Mouse (Mus musculus) testis, adult 2 months (tissue): ENCODE data around the gene Srd5a2. TPM values are rescaled to one million over a fixed set of nuclear protein-coding genes. Genes with fewer than 3 reads are reported as not detected.
A peak's percentile ranks its signal among the peaks of the same experiment; 100 is the strongest.

Source experiments
- H3K27ac ChIP-seq: fragments of 200-500 bp; 2 replicates; pipeline ENCODE4 v1.5.1; 2012; ENCODE audit warnings: low read depth, low read length; ENCODE audit not compliant: control insufficient read depth, insufficient read depth
- H3K27me3 ChIP-seq: fragments of 200-500 bp; 2 replicates; pipeline ENCODE4 v1.6.1; 2012; ENCODE audit warnings: mild to moderate bottlenecking, low read length, moderate library complexity; ENCODE audit not compliant: control insufficient read depth, insufficient read depth
- H3K36me3 ChIP-seq: fragments of 200-500 bp; 2 replicates; pipeline ENCODE4 v1.6.1; 2012; ENCODE audit warnings: mild to moderate bottlenecking, low read length; ENCODE audit not compliant: control insufficient read depth, insufficient read depth
- H3K4me1 ChIP-seq: fragments of 200-500 bp; 2 replicates; pipeline ENCODE4 v1.6.1; 2012; ENCODE audit warnings: low read length; ENCODE audit not compliant: control insufficient read depth, insufficient read depth
- H3K4me3 ChIP-seq: fragments of 200-500 bp; 2 replicates; pipeline ENCODE4 v1.5.1; 2012; ENCODE audit warnings: low read depth, mild to moderate bottlenecking, low read length, moderate library complexity, mixed read lengths; ENCODE audit not compliant: control insufficient read depth
- CTCF ChIP-seq: fragments of 200-500 bp; IDR thresholded peaks from 2 replicates; pipeline ENCODE4 v1.5.1; 2012; ENCODE audit warnings: low read depth, mild to moderate bottlenecking, inconsistent platforms, low read length, moderate library complexity; ENCODE audit not compliant: control insufficient read depth, insufficient read depth, insufficient replicate concordance
- POLR2A ChIP-seq: fragments of 200-500 bp; IDR thresholded peaks from 2 replicates; pipeline ENCODE4 v1.6.1; 2012; ENCODE audit warnings: low read depth, mild to moderate bottlenecking, inconsistent platforms, low read length, moderate library complexity; ENCODE audit not compliant: control insufficient read depth
- polyA plus RNA-seq: library from polyadenylated mRNA; depleted of rRNA; stranded (reverse); fragments of >200 nt; gene quantifications from 2 replicates; pipeline ENCODE4 v1.2.3, GENCODE M21; 2012

Gene Srd5a2
- polyA plus RNA-seq, 1 experiment = 0.14 TPM

DNA sequence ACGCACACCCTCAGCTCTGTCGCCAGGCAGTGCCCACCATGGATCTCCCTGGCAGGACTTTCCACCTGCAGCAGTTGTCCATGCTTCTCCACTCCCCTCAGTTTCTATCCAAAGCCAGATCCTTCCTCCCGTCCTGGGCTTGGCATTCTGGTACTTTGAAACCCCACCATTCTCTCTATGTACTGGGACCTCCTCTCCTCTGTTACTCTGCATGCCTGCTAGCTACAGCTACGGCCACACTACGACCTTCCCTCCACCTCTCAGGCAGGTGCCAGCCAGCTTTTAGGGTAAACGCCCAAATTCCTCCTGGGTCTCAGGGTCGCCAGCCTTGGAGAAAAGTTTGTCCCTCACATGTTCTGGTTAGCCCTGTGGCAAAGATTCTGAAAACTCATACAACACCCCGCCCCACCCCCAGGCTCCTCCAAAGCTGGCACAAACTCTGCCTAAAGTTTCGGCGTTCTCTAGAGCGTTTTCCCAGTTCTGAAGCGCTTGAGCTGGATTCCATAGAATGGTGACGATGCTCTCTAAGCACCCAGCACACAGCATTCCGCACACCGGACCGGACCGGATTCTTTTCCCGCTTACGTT is 607 bp upstream of the Srd5a2 start:
- peaks cover 5% of the 10 kb centered on the region for H3K27me3 ChIP-seq
- H3K4me3 ChIP-seq = peak overlapping the region; percentile 69
- TF ChIP-seq POLR2A (peak; percentile 58), CTCF (no peak)
- no peak overlapping the region for H3K27ac ChIP-seq
- peaks cover 14% of the 10 kb centered on the region for H3K4me1 ChIP-seq
- no peaks in the 10 kb centered on the region for H3K36me3 ChIP-seq

GRCm38 (mm10) chr17:74043754-74044153 is 4.0 kb downstream of the Srd5a2 start:
- Histone ChIP-seq H3K4me3 (no peak overlapping the region), H3K27ac (no peak overlapping the region), H3K36me3 (no peaks in the 10 kb centered on the region), H3K27me3 (peaks cover 5% of the 10 kb centered on the region), H3K4me1 (peaks cover 14% of the 10 kb centered on the region)
- TF ChIP-seq CTCF = no peak
- TF ChIP-seq POLR2A = no peak

- peaks cover 2% of the 10 kb centered on the region; the same call in 1 of the 2 replicates for H3K4me1 ChIP-seq
- TF ChIP-seq POLR2A (no peak), CTCF (peak; percentile 100)
- H3K4me3 ChIP-seq = no peak overlapping the region
- no peak overlapping the region for H3K27ac ChIP-seq
- no peaks in the 10 kb centered on the region for H3K27me3 ChIP-seq
- no peaks in the 10 kb centered on the region for H3K36me3 ChIP-seq
These were observed 27.1 kb downstream of the Srd5a2 start for GRCm38 (mm10) chr17:74020526-74021203.

DNA sequence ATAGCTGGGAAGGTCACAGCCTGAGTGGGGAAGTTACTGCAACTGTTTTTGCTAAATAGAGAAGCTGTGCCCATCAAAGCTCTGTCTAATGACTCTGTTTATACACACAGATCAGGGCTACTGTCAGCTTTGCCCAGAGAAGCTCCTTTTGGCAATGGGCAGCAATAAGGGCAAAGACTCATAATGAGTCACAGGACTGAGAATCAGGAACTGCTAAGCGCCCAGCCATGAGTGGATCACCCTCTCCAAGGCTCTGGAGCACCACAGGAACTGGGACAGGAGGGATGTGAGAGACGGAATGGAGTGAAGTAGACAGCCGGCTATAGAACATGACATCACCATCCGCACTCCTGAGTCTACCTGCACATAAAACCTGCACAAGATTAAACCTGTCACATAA is 29.4 kb downstream of the Srd5a2 start:
- no peaks in the 10 kb centered on the region for H3K36me3 ChIP-seq
- no peak for TF ChIP-seq CTCF
- no peak for TF ChIP-seq POLR2A
- H3K4me1 ChIP-seq = peaks cover 2% of the 10 kb centered on the region; the same call in 1 of the 2 replicates
- H3K27me3 ChIP-seq = no peaks in the 10 kb centered on the region
- no peak overlapping the region for H3K27ac ChIP-seq
- H3K4me3 ChIP-seq = no peak overlapping the region

- Histone ChIP-seq H3K4me1 (peaks cover 2% of the 10 kb centered on the region; the same call in 1 of the 2 replicates), H3K4me3 (no peak overlapping the region), H3K36me3 (no peaks in the 10 kb centered on the region), H3K27ac (no peak overlapping the region), H3K27me3 (no peaks in the 10 kb centered on the region)
- TF ChIP-seq POLR2A (no peak), CTCF (no peak)
These were observed 30.1 kb downstream of the Srd5a2 start for GRCm38 (mm10) chr17:74017649-74018048.

GRCm38 (mm10) chr17:74015128-74015527 is 32.6 kb downstream of the Srd5a2 start:
- H3K36me3 ChIP-seq = no peaks in the 10 kb centered on the region
- H3K4me1 ChIP-seq = no peaks in the 10 kb centered on the region; the same call in 1 of the 2 replicates
- H3K27me3 ChIP-seq = no peaks in the 10 kb centered on the region
- H3K4me3 ChIP-seq = no peak overlapping the region
- no peak for TF ChIP-seq CTCF
- TF ChIP-seq POLR2A = no peak
- no peak overlapping the region for H3K27ac ChIP-seq

DNA sequence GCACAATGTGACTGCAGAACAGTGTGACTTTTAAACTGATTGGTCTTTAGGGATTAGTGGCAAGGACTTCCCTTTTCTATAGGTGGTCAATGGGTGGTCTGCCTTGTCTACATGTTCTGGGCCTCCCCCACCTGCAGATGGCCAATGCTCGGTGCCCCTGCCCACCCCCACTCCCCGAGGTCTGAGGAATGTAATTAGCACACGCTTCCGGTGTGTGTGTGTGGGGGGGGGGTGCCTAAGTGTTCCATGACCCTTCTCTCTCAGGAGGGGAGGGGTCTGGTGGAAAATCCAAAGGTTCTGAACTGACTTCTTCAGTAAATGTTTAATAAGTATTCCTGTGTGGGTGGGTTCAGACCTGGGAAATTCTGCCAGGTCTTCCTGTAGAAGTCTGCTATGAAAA is 39.0 kb downstream of the Srd5a2 start:
- H3K4me3 ChIP-seq = no peak overlapping the region
- no peak for TF ChIP-seq POLR2A
- no peaks in the 10 kb centered on the region for H3K27me3 ChIP-seq
- H3K4me1 ChIP-seq = peaks cover 3% of the 10 kb centered on the region; the same call in 1 of the 2 replicates
- no peaks in the 10 kb centered on the region for H3K36me3 ChIP-seq
- H3K27ac ChIP-seq = no peak overlapping the region

- H3K27ac ChIP-seq = no peak overlapping the region
- no peaks in the 10 kb centered on the region for H3K27me3 ChIP-seq
- no peak for TF ChIP-seq CTCF
- TF ChIP-seq POLR2A = no peak
- H3K4me3 ChIP-seq = no peak overlapping the region
- H3K36me3 ChIP-seq = no peaks in the 10 kb centered on the region
- peaks cover 3% of the 10 kb centered on the region; the same call in 1 of the 2 replicates for H3K4me1 ChIP-seq
These were observed 40.7 kb downstream of the Srd5a2 start for GRCm38 (mm10) chr17:74007001-74007400.
